Mouse (Mus musculus): Measurements from ENCODE around the gene Cdc42ep4.

The Cdc42ep4 gene

DNA sequence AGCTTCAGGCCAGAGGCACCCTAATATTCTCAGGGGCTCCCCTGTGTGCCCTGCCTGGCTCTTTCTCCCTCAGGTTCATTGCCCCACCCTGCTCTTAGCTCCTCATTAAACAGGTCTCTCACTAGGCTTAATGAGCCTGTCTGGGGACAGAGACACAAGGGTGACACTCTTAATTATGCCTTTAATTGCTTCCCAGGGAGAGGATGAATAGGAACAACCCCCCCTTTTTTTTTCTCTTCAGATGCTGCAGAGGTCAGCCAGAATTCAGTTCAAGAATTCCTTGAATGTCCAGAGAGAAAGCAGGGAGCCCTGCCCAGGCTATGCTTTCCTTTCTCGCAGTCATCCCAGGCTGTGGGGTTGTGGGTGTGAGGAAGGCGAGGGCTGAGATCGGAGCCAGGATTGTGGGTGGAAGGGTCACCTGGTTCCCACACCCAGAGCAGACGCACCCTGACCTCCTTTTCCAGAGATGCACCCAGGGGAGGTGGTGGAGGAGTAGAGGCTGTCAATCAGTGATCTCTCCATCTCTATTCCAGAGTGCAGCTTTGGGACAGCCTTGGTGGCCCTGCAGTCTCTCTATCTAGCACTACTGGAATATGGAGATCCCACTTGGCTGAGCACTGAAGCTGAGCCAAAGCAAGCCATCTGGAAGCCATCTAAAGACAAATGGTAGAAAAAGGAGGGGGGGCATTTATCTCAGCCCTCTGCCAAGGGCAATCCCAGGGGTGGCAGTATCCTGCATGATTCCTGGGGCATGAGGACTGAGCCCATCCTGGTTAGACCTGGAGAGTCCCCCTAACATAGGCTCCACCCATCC lies 26.2 kb downstream of the Cdc42ep4 start:
- no peak for DNase-seq (ENCODE audit: low read depth, low spot score)

DNA sequence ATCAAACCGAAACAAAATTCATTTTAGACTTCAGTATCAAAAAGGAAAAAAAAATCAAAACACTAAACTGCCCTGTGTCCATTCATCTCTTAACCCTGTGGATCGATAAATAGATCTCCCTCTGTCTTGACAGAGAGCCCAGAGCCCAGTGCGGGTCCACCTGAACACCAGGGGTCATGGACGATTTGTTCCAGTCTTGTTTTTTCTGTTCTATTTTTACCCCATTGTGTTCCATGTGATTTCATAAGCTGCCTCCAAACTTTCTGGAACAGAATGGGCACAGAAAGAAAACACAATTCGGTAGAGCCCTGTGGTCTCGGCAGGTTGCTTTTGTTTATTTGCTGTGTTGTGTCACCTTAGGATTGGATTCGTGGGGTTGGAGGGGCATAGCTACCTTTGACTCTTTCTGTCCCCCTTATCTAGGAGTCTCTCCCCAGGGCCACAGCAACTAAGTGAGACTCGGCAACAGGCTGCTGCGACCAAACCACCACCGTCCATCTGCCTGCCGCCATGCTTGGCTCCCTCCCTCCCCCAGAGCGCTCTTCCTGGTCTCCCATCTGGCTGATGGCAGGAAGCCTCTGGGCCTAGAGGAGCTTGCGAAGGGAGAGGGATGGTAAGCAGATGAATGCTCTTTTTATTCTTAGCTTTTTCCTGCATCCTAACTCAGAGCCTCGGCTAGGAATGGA lies 29.1 kb downstream of the Cdc42ep4 start:
- DNase-seq (ENCODE audit: low read depth, low spot score) = no peak

DNA sequence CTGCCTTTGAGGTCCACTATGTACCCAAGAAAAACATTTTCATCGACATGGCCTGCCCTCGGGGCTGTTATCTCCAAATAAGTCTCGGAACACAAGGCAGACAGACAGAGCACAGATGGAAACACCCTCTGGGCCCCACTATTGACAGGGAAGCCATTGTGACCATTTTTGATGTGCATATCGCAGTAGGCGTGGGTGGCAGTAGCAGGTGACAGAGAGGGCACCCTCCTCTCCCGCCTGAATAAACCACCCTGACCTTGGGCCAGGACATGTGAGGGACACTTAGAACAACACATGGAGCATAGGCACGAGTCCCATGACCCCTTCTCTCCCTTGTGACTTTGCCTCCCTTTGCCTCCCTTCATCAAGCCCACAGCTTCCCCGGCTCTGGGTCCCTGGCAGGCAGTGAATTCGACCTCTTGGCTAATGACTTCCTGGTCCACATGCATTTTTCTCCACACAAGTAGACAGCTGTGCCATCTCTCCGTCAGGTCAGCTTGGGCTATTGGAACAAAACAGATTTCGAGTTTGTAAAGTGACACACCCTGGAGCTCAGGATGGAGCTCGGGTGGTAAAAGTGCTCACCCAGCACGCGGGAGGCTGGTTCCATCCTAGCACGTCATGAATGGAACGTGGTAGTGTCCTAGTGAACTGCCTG lies 33.8 kb downstream of the Cdc42ep4 start:
- DNase-seq (ENCODE audit: low read depth, low spot score) = no peak

DNA sequence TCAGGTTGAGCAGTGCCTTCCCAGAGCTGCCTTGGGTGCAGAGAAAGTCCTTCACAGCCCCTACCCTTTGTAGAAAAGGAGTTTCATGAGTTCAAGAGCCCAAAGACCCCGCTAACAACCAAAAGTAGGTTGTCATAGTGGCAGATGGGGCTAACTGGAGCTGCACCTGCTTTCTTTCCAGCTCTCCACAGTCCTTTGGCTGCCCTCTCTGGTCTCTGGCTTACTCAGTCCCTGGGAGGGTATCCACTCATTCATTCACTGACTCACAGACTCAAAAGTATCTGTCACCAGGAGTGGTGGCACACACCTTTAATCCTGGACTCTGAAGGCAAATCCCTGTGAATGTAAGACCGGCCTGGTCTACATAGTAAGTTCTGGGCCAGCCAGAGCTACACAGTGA lies 35.5 kb downstream of the Cdc42ep4 start:
- no peak for DNase-seq (ENCODE audit: low read depth, low spot score)

DNA sequence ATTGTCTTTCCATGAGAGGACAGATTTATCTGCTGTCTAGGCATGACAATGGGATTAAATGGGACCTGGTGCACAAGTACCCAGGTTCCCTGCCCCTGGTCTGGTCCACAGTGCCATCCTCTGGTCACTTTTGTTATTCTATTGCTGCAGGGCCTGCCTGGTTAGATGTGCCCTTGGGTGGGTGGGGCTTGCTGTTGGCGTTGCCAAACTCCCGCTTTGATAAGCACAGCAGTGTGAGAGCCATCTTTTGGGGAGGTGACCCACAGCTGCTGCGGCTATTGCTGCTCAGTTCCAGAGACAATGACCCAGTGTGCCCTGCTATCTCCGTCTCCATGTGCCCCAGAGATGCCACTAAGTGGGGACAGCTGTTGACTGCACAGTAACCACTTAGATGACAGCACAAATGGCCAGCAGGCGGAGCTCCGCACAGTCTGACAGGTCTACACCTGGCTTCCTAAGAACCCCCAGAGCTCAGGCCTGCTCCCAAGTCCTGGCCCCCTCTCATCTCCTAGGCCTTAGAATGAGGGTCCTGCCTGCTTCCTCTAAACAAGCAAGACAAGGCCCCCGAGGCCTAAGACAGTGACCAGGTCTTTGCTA lies 36.5 kb downstream of the Cdc42ep4 start:
- DNase-seq (ENCODE audit: low read depth, low spot score) = no peak

DNA sequence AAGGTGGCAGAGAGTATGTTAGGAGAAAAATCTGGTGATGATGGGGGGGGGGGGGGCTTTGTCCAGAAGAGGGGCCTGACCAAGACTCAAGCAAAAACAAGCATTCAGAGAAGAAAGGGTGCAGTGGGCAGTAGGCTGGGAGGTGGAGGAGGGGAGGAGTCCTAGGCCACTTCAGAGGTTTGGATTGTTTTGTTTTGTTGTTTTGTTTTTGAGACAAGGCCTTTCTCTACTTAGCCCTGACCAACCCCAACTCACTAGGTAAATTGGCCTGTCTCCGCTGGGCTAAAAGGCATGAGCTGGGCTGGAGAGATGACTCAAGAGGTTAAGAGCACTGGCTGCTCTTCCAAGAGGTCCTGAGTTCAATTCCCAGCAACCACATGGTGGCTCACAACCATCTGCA lies 40.6 kb downstream of the Cdc42ep4 start:
- DNase-seq (ENCODE audit: low read depth, low spot score) = no peak

DNA sequence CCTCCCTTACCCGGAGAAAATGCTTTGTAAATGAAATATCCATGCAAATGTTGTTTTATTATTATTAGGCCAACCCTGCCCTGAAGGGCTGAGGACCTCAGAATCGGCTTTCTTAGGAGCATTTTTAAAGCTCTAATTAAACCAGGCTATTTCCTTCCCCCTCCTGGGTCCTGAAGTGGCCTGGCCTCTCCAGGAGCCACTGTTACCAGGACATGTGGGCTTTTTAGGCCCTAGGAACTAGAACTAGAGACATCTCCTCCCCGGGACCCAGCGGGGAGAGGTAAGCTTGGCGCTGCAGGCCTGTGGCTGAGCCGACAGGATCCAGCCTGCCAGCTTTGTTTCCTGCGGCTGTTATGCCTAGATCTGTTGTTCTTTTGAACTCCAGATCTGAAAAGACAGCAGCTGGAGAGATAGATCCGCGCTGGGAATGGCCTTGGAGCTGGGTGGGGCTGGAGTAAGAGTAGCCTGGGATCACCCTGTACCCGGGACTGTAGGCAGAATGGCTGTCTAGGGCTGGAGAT lies 41.4 kb downstream of the Cdc42ep4 start:
- peak; percentile 18 for DNase-seq (ENCODE audit: low read depth, low spot score)

GRCm38 (mm10) chr11:113709731-113710256 lies 41.9 kb downstream of the Cdc42ep4 start, which contains the start of gene Cpsf4l:
Gene Cpsf4l (minus strand): TSS chr11:113710017.
- peak; percentile 67 for DNase-seq (ENCODE audit: low read depth, low spot score)

- DNase-seq (ENCODE audit: low read depth, low spot score) = no peak
Observed at GRCm38 (mm10) chr11:113709272-113709671, 42.4 kb downstream of the Cdc42ep4 start.

- no peak for DNase-seq (ENCODE audit: low read depth, low spot score)
Observed at GRCm38 (mm10) chr11:113708629-113709213, 43.0 kb downstream of the Cdc42ep4 start.

DNA sequence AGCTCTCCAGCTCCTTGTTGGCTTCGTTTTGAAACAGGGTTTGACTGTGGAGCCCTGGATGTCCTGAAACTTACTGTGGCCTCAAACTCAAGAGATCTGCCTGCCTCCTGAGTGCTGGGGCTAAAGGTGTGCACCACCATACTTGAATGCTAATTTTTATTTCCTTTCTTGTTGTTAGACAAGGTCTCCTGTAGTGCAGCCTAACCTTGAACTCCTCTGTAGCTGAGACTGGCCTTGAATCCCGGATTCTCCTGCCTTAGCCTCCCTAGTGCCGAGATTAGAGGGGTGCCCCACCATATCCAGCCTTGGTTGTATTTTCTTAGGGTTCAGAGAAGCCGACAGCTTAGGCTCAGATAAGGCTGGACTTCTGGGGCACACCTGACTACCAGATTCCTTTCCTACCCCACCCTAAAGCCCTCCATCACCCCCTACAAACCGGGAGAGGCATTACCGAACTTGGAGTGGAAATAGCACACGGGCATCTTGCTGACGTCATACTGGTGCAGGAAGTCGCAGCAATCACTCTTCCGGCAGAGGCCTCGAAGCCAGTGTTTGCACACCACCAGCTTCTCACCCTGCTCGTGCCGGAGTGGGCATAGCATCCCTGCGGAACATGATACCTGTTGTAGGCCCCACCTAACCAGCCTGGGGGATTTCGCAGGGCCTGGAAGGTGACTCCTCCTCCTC lies 45.6 kb downstream of the Cdc42ep4 start:
- DNase-seq (ENCODE audit: low read depth, low spot score) = no peak

DNA sequence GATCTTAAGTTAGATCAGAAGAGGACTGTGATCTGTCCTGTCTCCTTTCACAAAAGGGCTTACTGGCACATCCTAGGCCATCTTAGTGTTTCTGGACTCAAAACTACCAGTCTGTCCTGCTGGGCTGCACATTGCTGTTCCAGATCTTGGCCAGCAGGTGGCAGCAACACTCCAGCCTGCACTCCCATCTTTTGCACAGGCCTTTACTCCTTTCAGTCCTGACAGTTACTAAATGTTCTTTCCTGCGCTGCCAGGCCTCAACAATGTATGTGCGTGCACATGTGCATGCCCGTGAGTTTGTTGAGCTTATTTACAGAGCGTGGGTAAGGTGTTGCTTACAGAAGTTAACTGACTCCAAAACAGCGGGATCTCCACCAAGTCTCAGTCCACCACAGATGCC lies 47.9 kb downstream of the Cdc42ep4 start:
- peak; percentile 80 for DNase-seq (ENCODE audit: low read depth, low spot score)

DNA sequence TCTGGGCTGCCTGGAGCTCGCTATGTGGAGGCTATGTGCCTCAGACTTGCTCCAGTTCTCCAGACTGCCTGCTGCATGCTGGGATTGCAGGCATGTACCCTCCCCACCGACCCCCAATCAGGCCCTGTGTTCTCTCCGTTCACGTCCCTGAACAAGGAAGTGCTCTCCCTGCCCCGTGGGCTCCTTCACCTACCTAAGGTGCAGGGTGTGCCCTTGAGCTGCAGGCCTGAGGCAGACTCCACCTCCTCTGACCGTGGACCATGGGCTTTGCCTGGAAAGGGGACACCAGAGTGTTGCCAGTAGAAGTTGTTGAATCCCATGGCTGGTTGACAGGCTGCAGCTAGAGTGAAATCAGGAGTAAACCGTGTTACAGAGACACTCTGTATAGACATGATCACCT lies 52.0 kb downstream of the Cdc42ep4 start:
- DNase-seq (ENCODE audit: low read depth, low spot score) = no peak

DNA sequence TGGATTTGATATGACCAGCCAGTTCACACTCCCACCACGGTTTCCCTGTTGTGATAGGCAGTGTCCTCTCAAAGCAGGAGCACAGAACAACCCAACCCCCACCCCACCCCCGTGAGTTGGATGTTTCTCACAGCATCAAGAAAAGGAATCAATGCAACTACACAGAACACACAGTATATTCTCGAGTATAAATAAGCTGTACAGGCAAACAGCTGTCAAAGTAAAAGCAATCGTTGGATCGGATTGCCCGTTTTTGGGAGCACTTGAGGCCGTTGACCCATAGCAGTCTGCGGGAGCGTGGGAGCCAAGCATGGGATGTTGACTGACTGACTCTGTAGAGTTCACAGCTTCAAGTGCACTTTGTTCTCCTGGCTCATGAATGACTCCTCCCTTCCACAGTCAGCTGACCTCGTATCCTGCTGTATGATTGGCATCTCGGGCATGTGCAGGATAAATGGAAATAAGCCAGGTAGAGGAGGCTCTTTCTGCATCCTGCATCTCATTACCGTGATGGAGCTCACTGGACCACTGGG lies 53.6 kb downstream of the Cdc42ep4 start:
- DNase-seq (ENCODE audit: low read depth, low spot score) = no peak

- DNase-seq (ENCODE audit: low read depth, low spot score) = no peak
Observed at GRCm38 (mm10) chr11:113697571-113697970, 54.1 kb downstream of the Cdc42ep4 start.

DNA sequence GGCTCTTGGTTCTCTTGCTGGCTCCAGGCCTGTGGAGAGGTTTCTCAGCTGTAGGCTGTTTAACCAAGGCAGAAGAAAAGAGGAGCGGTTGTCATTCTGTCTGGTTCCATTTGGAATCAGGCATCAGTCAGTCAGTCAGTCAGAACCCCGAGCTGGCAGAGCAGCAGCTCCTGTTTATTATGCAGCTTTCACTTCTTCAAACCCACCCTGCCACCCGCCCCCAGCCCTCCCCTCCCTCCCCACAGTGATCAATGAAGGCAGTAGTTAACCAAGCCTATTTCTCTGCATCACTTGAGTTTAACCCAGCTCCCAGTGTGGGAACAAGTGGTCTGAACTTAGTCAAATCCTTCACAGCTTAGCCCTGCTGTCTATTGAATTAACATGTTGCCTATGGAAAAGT lies 59.8 kb downstream of the Cdc42ep4 start:
- DNase-seq (ENCODE audit: low read depth, low spot score) = no peak

GRCm38 (mm10) chr11:113691318-113691717 lies 60.4 kb downstream of the Cdc42ep4 start:
- DNase-seq (ENCODE audit: low read depth, low spot score) = no peak

GRCm38 (mm10) chr11:113690506-113690905 lies 61.2 kb downstream of the Cdc42ep4 start:
- DNase-seq (ENCODE audit: low read depth, low spot score) = no peak

GRCm38 (mm10) chr11:113687031-113687430 lies 64.7 kb downstream of the Cdc42ep4 start:
- no peak for DNase-seq (ENCODE audit: low read depth, low spot score)

DNA sequence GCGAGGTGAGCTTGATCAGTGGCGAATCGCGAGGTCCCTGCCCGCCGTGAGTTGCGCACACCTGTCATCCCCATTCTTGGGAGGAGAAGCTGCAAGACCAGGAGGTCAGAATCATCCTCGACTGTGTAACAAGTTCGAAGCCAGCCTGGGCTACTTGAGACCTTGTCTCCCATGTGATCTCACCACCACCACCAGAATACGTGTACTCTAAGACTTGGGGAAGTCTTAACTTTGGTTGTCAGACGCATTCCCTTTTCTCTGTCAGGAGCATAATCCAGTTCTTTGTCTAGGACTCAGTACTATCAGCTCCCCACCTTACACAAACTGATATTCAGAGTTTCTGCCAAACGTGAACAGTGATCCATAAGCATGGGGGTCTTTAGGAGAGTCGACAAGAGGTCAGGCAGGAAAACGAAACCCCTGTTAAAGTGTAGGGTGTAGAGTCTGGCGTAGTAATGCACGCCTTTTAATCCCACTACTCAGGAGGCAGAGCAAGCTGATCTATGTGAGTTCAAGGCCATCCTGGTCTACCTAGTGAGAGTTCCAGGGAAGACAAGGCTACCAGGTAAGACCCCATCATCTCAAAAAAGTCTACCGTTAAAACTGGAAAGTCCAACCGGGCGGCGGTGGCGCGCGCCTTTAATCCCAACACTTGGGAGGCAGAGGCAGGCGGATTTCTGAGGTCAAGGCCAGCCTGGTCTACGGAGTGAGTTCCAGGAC lies 66.8 kb downstream of the Cdc42ep4 start:
- no peak for DNase-seq (ENCODE audit: low read depth, low spot score)

All from forelimb bud, embryonic 11.5 days (tissue).